Mouse (Mus musculus) intestine, embryonic 16.5 days (tissue): ENCODE results near the gene Cyp4v3. TPM values are rescaled to one million over a fixed set of nuclear protein-coding genes. Genes with fewer than 3 reads are reported as not detected.
A peak's percentile ranks its signal among the peaks of the same experiment; 100 is the strongest.

Experiments used
- ATAC-seq: fragments of 200-750 bp; cut with Nextera tagmentation; 2 replicates; pipeline ENCODE4 v1.8.0; 2017; ENCODE audit warnings: moderate TSS enrichment, moderate library complexity
- H3K27ac ChIP-seq: fragments of 300-500 bp; sonication (generic); 2 replicates; pipeline ENCODE4 v1.5.1; 2014; ENCODE audit warnings: mild to moderate bottlenecking, low read length
- H3K27me3 ChIP-seq: fragments of 300-500 bp; sonication (generic); replicated peaks from 2 replicates; pipeline ENCODE4 v1.6.1; 2014; ENCODE audit warnings: low read length, control low read depth, mixed read lengths; ENCODE audit not compliant: control insufficient read depth, insufficient read depth
- H3K36me3 ChIP-seq: fragments of 300-500 bp; sonication (generic); 2 replicates; pipeline ENCODE4 v1.6.1; 2014; ENCODE audit warnings: low read length, control low read depth; ENCODE audit not compliant: control insufficient read depth, insufficient read depth
- H3K4me1 ChIP-seq: fragments of 300-500 bp; sonication (generic); 2 replicates; pipeline ENCODE4 v1.6.1; 2014; ENCODE audit warnings: low read length, control low read depth, mixed read lengths; ENCODE audit not compliant: control insufficient read depth, insufficient read depth
- H3K4me2 ChIP-seq: fragments of 300-500 bp; sonication (generic); 2 replicates; pipeline ENCODE4 v1.6.1; 2014; ENCODE audit warnings: low read depth, low read length, control low read depth
- H3K4me3 ChIP-seq: fragments of 300-500 bp; sonication (generic); 2 replicates; pipeline ENCODE4 v1.5.1; 2014; ENCODE audit warnings: mild to moderate bottlenecking, low read length
- H3K9ac ChIP-seq: fragments of 300-500 bp; sonication (generic); 2 replicates; pipeline ENCODE4 v1.6.1; 2014; ENCODE audit warnings: low read depth, low read length
- H3K9me3 ChIP-seq: fragments of 300-500 bp; sonication (generic); 2 replicates; pipeline ENCODE4 v1.6.1; 2016; ENCODE audit warnings: low read length, control low read depth; ENCODE audit not compliant: control insufficient read depth
- WGBS: fragments of 180-500 bp; shearing (Covaris S2); extraction: QIAGEN DNeasy Blood & Tissue Kit; methylation state at CpG from one replicate; pipeline ENCODE4 v1.1.7; 2014; 5-methylcytosine and 5-hydroxymethylcytosine counted together
- polyA plus RNA-seq: library from polyadenylated mRNA; unstranded; fragments of >200 nt; fragmentation: Nextera tagmentation; extraction: Ambion mirVana; gene quantifications from 2 replicates; pipeline ENCODE4 v1.2.1, GENCODE M21; 2015

Cyp4v3 gene
- polyA plus RNA-seq, 1 experiment from 2014 or later = 1.7 TPM

DNA sequence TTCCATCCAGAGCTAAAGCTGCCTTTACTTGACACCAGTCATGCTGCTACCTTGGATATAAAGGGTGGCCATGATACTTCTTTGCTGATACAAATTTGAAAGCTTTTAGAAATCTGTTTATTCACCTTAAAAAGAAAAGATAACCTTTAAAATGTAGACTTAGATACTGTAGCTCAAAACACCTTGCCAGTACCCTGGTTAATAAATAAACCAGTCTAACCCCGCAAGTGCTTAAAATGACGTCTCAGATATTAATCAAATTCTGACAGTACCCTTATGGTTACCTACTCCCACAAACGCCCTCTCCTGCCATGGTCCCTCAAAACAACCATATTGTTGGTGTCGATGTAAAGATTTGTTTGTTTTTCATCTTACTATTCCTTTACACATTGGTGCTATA is 8.9 kb downstream of the Cyp4v3 start:
- ATAC-seq = no peak
- H3K27ac ChIP-seq = no peak overlapping the region
- H3K36me3 ChIP-seq = no peaks in the 10 kb centered on the region
- H3K27me3 ChIP-seq = no peaks in the 10 kb centered on the region
- H3K4me2 ChIP-seq = no peak overlapping the region
- H3K9ac ChIP-seq = no peak overlapping the region
- no peak overlapping the region for H3K4me3 ChIP-seq
- H3K9me3 ChIP-seq = no peaks in the 10 kb centered on the region
- H3K4me1 ChIP-seq = no peaks in the 10 kb centered on the region
- WGBS = 58% methylated on average over 4 of the region's 4 CpGs

DNA sequence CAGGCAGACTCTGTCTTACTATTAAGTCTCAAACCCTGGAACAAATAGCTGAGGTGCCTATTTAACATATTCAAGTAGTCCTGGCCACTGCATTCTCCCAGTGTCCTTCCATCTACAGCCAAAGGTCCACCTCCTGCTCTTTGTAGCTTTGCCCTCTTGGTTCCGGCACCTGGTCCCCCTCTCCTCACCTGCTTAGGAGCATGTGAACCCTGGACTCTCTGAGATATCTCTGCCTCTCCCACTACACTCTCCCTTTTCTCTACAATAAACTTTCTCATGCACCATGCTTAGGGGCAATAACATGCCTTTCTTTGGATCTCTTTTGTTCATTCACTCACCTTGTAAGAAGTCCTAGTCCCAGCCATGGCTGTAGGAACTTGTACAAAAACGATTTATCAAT is 11.7 kb downstream of the Cyp4v3 start:
- H3K9me3 ChIP-seq = no peaks in the 10 kb centered on the region
- no peak overlapping the region for H3K27ac ChIP-seq
- H3K4me3 ChIP-seq = no peak overlapping the region
- no peaks in the 10 kb centered on the region for H3K36me3 ChIP-seq
- H3K27me3 ChIP-seq = no peaks in the 10 kb centered on the region
- H3K4me2 ChIP-seq = no peak overlapping the region
- 69% methylated on average over 2 of the region's 2 CpGs for WGBS
- ATAC-seq = peak; percentile 83
- no peaks in the 10 kb centered on the region for H3K4me1 ChIP-seq
- no peak overlapping the region for H3K9ac ChIP-seq

- peak; percentile 76 for ATAC-seq
- WGBS = 50% methylated on average over 1 of the region's 1 CpGs
- Histone ChIP-seq H3K4me3 (no peak overlapping the region), H3K36me3 (no peaks in the 10 kb centered on the region), H3K27ac (no peak overlapping the region), H3K9ac (no peak overlapping the region), H3K4me2 (no peak overlapping the region), H3K27me3 (no peaks in the 10 kb centered on the region), H3K4me1 (no peaks in the 10 kb centered on the region), H3K9me3 (no peaks in the 10 kb centered on the region)
These were observed 12.1 kb downstream of the Cyp4v3 start for GRCm38 (mm10) chr8:45320930-45321329.

- Histone ChIP-seq H3K9me3 (no peaks in the 10 kb centered on the region), H3K4me2 (no peak overlapping the region), H3K27ac (no peak overlapping the region), H3K4me1 (no peaks in the 10 kb centered on the region), H3K4me3 (no peak overlapping the region), H3K27me3 (no peaks in the 10 kb centered on the region), H3K36me3 (no peaks in the 10 kb centered on the region), H3K9ac (no peak overlapping the region)
- ATAC-seq = no peak
- 79% methylated on average over 4 of the region's 4 CpGs for WGBS
These were observed 22.0 kb downstream of the Cyp4v3 start for GRCm38 (mm10) chr8:45310967-45311366.

DNA sequence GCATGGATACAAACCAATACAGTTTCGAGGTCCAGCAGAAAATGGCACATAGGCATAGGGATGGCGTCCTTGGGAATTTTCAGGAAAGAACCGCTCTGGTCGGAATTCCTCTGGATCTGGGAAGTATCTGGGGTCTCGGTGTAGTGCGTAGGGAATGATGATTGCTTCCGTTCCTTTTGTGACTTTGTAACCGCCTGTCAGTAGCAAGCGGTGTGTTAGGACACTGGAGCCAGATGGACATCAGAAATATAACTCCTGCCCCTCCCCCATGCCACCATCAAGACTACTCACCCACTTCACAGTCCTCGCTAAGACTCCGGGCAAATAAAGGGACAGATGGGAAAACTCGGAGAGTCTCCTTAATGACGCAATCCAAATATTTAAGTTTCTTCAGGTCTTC is 24.6 kb downstream of the Cyp4v3 start, which contains the start of gene Gm45753:
Gene Gm45753, minus strand, starts transcription at position 101 of the 400 bp plus-strand sequence.
- H3K4me3 ChIP-seq = no peak within 1 kb of the TSS
- no peak for ATAC-seq
- no peaks in the 10 kb centered on the region for H3K36me3 ChIP-seq
- 77% methylated on average over 13 of the region's 13 CpGs for WGBS
- H3K27me3 ChIP-seq = no peaks in the 10 kb centered on the region
- no peak within 1 kb of the TSS for H3K4me2 ChIP-seq
- no peak within 1 kb of the TSS for H3K9ac ChIP-seq
- H3K27ac ChIP-seq = no peak within 1 kb of the TSS
- H3K4me1 ChIP-seq = no peaks in the 10 kb centered on the region
- H3K9me3 ChIP-seq = no peaks in the 10 kb centered on the region

DNA sequence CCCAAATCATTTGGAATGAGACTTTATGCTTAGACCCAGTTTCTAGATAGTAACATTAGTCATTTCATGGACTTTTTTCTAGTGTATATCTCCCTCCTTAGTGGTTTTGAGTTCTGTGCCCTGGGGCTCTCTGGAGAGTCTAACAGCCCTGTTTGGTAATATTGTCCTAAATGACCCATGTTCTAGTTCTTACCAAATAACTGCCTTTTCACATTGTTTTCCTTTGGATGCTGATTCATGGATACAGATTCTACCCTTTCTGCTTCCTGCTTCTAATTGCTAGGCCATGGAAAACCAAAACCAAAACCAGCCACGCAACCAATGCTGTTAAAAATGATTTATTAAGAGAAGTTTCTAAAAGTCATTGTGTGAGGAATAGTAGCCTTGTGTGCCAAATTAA is 27.5 kb downstream of the Cyp4v3 start:
- no peak overlapping the region for H3K4me3 ChIP-seq
- H3K4me2 ChIP-seq = no peak overlapping the region
- no peak overlapping the region for H3K9ac ChIP-seq
- no peaks in the 10 kb centered on the region for H3K4me1 ChIP-seq
- 89% methylated on average over 1 of the region's 1 CpGs for WGBS
- ATAC-seq = no peak
- H3K27ac ChIP-seq = no peak overlapping the region
- no peaks in the 10 kb centered on the region for H3K9me3 ChIP-seq
- H3K36me3 ChIP-seq = no peaks in the 10 kb centered on the region
- no peaks in the 10 kb centered on the region for H3K27me3 ChIP-seq

DNA sequence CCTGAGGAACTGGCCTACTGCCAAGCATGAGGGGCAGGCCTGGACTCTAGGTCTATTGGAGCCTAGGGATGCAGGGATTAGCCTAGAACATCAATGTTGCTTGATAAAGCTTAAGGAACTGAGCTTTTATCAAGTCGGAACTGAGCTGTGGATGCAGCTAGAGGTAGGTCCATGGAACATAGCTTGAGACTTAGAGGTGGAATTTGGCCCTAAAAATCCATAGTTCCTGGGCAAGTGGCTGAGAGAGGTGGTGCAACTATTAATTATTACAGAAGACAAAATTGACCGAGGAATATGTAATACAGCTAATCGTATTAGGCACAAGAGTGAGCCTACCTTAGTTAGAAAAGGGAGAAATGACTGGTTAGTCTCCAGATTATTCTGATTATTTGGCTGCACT is 28.7 kb downstream of the Cyp4v3 start:
- Histone ChIP-seq H3K36me3 (no peaks in the 10 kb centered on the region), H3K9ac (no peak overlapping the region), H3K4me2 (no peak overlapping the region), H3K9me3 (no peaks in the 10 kb centered on the region), H3K27me3 (no peaks in the 10 kb centered on the region), H3K4me1 (no peaks in the 10 kb centered on the region), H3K4me3 (no peak overlapping the region), H3K27ac (no peak overlapping the region)
- 89% methylated on average over 3 of the region's 3 CpGs for WGBS
- ATAC-seq = no peak

- Histone ChIP-seq H3K4me1 (no peaks in the 10 kb centered on the region), H3K4me2 (no peak overlapping the region), H3K9me3 (no peaks in the 10 kb centered on the region), H3K36me3 (no peaks in the 10 kb centered on the region), H3K27me3 (no peaks in the 10 kb centered on the region), H3K9ac (no peak overlapping the region), H3K27ac (no peak overlapping the region), H3K4me3 (no peak overlapping the region)
- 77% methylated on average over 8 of the region's 8 CpGs for WGBS
- ATAC-seq = no peak
These were observed 30.6 kb downstream of the Cyp4v3 start for GRCm38 (mm10) chr8:45302390-45302789.

GRCm38 (mm10) chr8:45295276-45295675 is 37.7 kb downstream of the Cyp4v3 start:
- no peaks in the 10 kb centered on the region for H3K9me3 ChIP-seq
- H3K27ac ChIP-seq = no peak overlapping the region
- H3K27me3 ChIP-seq = no peaks in the 10 kb centered on the region
- no peak overlapping the region for H3K4me3 ChIP-seq
- no peaks in the 10 kb centered on the region for H3K4me1 ChIP-seq
- no peak for ATAC-seq
- no peak overlapping the region for H3K9ac ChIP-seq
- H3K4me2 ChIP-seq = no peak overlapping the region
- no peaks in the 10 kb centered on the region for H3K36me3 ChIP-seq
- 92% methylated on average over 6 of the region's 6 CpGs for WGBS

DNA sequence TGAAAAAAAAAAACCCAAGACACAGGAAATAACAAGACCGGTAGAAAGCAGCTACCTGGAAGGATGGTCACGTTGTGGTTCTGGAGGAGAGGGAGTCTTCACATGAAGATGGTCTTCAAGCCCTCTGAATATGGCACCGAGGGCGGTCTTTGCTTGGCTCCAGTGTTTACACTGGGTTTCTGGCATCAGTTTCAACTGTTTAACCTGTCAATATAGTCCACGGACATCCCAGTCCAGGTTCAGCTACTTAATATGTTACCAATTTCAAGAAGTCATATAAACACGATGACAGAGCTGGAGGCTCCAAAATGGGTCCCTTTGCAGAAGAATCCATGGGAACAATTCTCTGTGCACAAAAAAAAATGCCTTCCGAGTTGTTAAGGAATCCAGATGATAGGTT is 38.3 kb downstream of the Cyp4v3 start, which contains the start of gene Klkb1:
Gene Klkb1, minus strand, starts transcription at position 173 of the 400 bp plus-strand sequence.
- no peak within 1 kb of the TSS for H3K9ac ChIP-seq
- ATAC-seq = no peak
- H3K27me3 ChIP-seq = no peaks in the 10 kb centered on the region
- 71% methylated on average over 7 of the region's 7 CpGs for WGBS
- H3K27ac ChIP-seq = no peak within 1 kb of the TSS
- no peaks in the 10 kb centered on the region for H3K4me1 ChIP-seq
- no peaks in the 10 kb centered on the region for H3K9me3 ChIP-seq
- H3K36me3 ChIP-seq = no peaks in the 10 kb centered on the region
- no peak within 1 kb of the TSS for H3K4me3 ChIP-seq
- no peak within 1 kb of the TSS for H3K4me2 ChIP-seq
